24 mouse cellular contexts compared by ENCODE assay signal in the genomic region with DNA sequence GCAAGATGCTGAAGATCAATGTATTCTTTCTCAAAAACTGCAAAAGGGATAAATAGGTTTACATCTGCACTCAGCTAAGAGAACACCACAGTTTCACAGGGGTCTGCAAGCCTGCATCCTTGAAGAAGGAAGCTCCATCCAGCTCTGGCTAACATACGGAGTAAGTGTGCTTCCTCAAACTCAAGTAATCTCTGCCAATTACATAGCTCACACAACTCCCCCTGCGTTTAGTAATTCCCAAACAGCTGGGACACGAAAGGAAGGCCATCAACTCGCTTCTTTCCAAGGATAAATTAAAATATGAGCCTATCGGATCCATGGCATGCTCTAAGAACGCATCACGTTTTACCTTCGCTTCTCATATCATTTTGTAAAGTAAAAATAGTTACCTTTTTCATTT.
A peak's percentile ranks its signal among the peaks of the same experiment; 100 is the strongest.
DNase-seq lines count a peak whose midpoint lies in the region; ATAC-seq and TF ChIP-seq lines count a peak whose summit lies in the region.
"Had no signal": no experiment of that assay in that cellular context is flagged by ENCODE, and none has a peak within 500 bp of the region (broad histone marks: within the 10 kb centered on the region; RNA-seq: fewer than 3 reads in every experiment).

No protein-coding gene starts in this region.

- peak; percentile 16 for DNase-seq in embryonic facial prominence, embryonic 14.5 days (ENCODE audit: low spot score)
- DNase-seq in embryonic facial prominence, embryonic 10.5 days (ENCODE audit: low spot score) = no peak
- DNase-seq in heart, adult 2 months = peak; percentile 28 to 42
- DNase-seq in midbrain, embryonic 11.5 days (ENCODE audit: low spot score, missing footprints) = no peak
- peak; percentile 20 to 32 for DNase-seq in heart, postnatal 36 days
- no peak for DNase-seq in spleen, postnatal 36 days (ENCODE audit: low spot score in 2 of 2)
- DNase-seq: adrenal gland, postnatal 10 days; cerebellum, adult 9-11 months; thymus, adult 18-20 months; thymus, postnatal 4 days had no signal

- no peaks in the 10 kb centered on the region for H3K9me3 ChIP-seq in embryonic facial prominence, embryonic 14.5 days (ENCODE audit: control insufficient read depth, low read length)
- no peaks in the 10 kb centered on the region for H3K9me3 ChIP-seq in embryonic facial prominence, embryonic 10.5 days
- no peaks in the 10 kb centered on the region for H3K9me3 ChIP-seq in heart, embryonic 12.5 days (replicated peaks)
- H3K9me3 ChIP-seq in midbrain, embryonic 12.5 days = no peaks in the 10 kb centered on the region
- H3K9me3 ChIP-seq in midbrain, embryonic 11.5 days (ENCODE audit: control insufficient read depth, low read length) = no peaks in the 10 kb centered on the region
- H3K9me3 ChIP-seq: embryonic facial prominence, embryonic 15.5 days; limb, embryonic 13.5 days; lung, embryonic 15.5 days; midbrain, embryonic 13.5 days; neural tube, embryonic 13.5 days; stomach, embryonic 15.5 days had no signal

- H3K4me3 ChIP-seq in embryonic facial prominence, embryonic 14.5 days (ENCODE audit: low read depth, low read length) = no peak overlapping the region
- no peak overlapping the region for H3K4me3 ChIP-seq in embryonic facial prominence, embryonic 10.5 days
- no peak overlapping the region for H3K4me3 ChIP-seq in heart, adult 2 months
- H3K4me3 ChIP-seq in heart, embryonic 12.5 days = no peak overlapping the region
- H3K4me3 ChIP-seq in midbrain, embryonic 12.5 days = no peak overlapping the region
- no peak overlapping the region for H3K4me3 ChIP-seq in midbrain, embryonic 11.5 days (ENCODE audit: low read depth, low read length)
- H3K4me3 ChIP-seq: embryonic facial prominence, embryonic 15.5 days; limb, embryonic 13.5 days; lung, embryonic 15.5 days; midbrain, embryonic 13.5 days; neural tube, embryonic 13.5 days; stomach, embryonic 15.5 days had no signal

- H3K36me3 ChIP-seq in embryonic facial prominence, embryonic 14.5 days (ENCODE audit: control insufficient read depth, insufficient read depth, low read length) = no peaks in the 10 kb centered on the region
- no peaks in the 10 kb centered on the region for H3K36me3 ChIP-seq in embryonic facial prominence, embryonic 10.5 days (replicated peaks)
- no peaks in the 10 kb centered on the region for H3K36me3 ChIP-seq in heart, adult 2 months (ENCODE audit: control insufficient read depth, insufficient read depth, low read length)
- H3K36me3 ChIP-seq in heart, embryonic 12.5 days = no peaks in the 10 kb centered on the region
- H3K36me3 ChIP-seq in midbrain, embryonic 12.5 days = no peaks in the 10 kb centered on the region
- H3K36me3 ChIP-seq in midbrain, embryonic 11.5 days (ENCODE audit: control insufficient read depth, insufficient read depth, low read length) = no peaks in the 10 kb centered on the region
- H3K36me3 ChIP-seq: embryonic facial prominence, embryonic 15.5 days; limb, embryonic 13.5 days; lung, embryonic 15.5 days; midbrain, embryonic 13.5 days; neural tube, embryonic 13.5 days; stomach, embryonic 15.5 days had no signal

- H3K79me2 ChIP-seq in heart, adult 2 months (replicated peaks; ENCODE audit: control insufficient read depth, insufficient read depth, low read length) = no peaks in the 10 kb centered on the region

- H3K27me3 ChIP-seq in embryonic facial prominence, embryonic 14.5 days (replicated peaks; ENCODE audit: control insufficient read depth, insufficient read depth, low read length) = no peaks in the 10 kb centered on the region
- H3K27me3 ChIP-seq in embryonic facial prominence, embryonic 10.5 days (replicated peaks; ENCODE audit: low read depth, poor library complexity, severe bottlenecking) = no peaks in the 10 kb centered on the region
- no peaks in the 10 kb centered on the region for H3K27me3 ChIP-seq in heart, adult 2 months (ENCODE audit: control insufficient read depth, insufficient read depth, low read length)
- no peaks in the 10 kb centered on the region for H3K27me3 ChIP-seq in heart, embryonic 12.5 days (replicated peaks)
- no peaks in the 10 kb centered on the region for H3K27me3 ChIP-seq in midbrain, embryonic 12.5 days
- no peaks in the 10 kb centered on the region for H3K27me3 ChIP-seq in midbrain, embryonic 11.5 days (ENCODE audit: control insufficient read depth, insufficient read depth, low read length)
- H3K27me3 ChIP-seq: embryonic facial prominence, embryonic 15.5 days; limb, embryonic 13.5 days; lung, embryonic 15.5 days; midbrain, embryonic 13.5 days; neural tube, embryonic 13.5 days; Patski; stomach, embryonic 15.5 days had no signal

- no peak for TF ChIP-seq CTCF in heart, adult 2 months (IDR thresholded peaks at IDR 0.05)

- H3K4me2 ChIP-seq in embryonic facial prominence, embryonic 14.5 days (ENCODE audit: low read depth, low read length) = no peak overlapping the region
- no peak overlapping the region for H3K4me2 ChIP-seq in heart, embryonic 12.5 days
- H3K4me2 ChIP-seq in midbrain, embryonic 12.5 days (replicated peaks) = no peak overlapping the region
- no peak overlapping the region for H3K4me2 ChIP-seq in midbrain, embryonic 11.5 days
- H3K4me2 ChIP-seq: embryonic facial prominence, embryonic 15.5 days; limb, embryonic 13.5 days; lung, embryonic 15.5 days; midbrain, embryonic 13.5 days; neural tube, embryonic 13.5 days; stomach, embryonic 15.5 days had no signal

- TF ChIP-seq POLR2A in heart, adult 2 months (IDR thresholded peaks at IDR 0.05; ENCODE audit: insufficient read depth, low read depth, low read length) = no peak

- intact Hi-C loops in heart, adult 2 months (cut with DNase I) = no loop called here
- intact Hi-C loops in heart, postnatal 36 days (cut with DNase I) = no loop called here

- H3K27ac ChIP-seq in embryonic facial prominence, embryonic 14.5 days (replicated peaks; ENCODE audit: low read depth, low read length) = no peak overlapping the region
- no peak overlapping the region for H3K27ac ChIP-seq in embryonic facial prominence, embryonic 10.5 days (replicated peaks)
- peak overlapping the region; percentile 36; the same call in 1 of the 2 replicates for H3K27ac ChIP-seq in heart, adult 2 months
- no peak overlapping the region for H3K27ac ChIP-seq in heart, embryonic 12.5 days (ENCODE audit: poor library complexity, severe bottlenecking)
- H3K27ac ChIP-seq in midbrain, embryonic 12.5 days (replicated peaks) = peak overlapping the region; percentile 31; the same call in 1 of the 2 replicates
- no peak overlapping the region; the same call in 1 of the 2 replicates for H3K27ac ChIP-seq in midbrain, embryonic 11.5 days (ENCODE audit: low read depth, low read length)
- H3K27ac ChIP-seq: embryonic facial prominence, embryonic 15.5 days; limb, embryonic 13.5 days; liver, embryonic 14.5 days; lung, embryonic 15.5 days; macrophage; midbrain, embryonic 13.5 days; neural tube, embryonic 13.5 days; stomach, embryonic 15.5 days had no signal

- ATAC-seq in embryonic facial prominence, embryonic 14.5 days (ENCODE audit: low read depth) = no peak
- no peak for ATAC-seq in heart, embryonic 12.5 days (ENCODE audit: insufficient number of reproducible peaks, low FRiP score)
- no peak for ATAC-seq in midbrain, embryonic 12.5 days (ENCODE audit: low FRiP score, low read depth)
- no peak for ATAC-seq in midbrain, embryonic 11.5 days (ENCODE audit: low FRiP score)
- ATAC-seq: activated CD4-positive, CD25-positive, alpha-beta regulatory T cell, adult 4 months; CD4-positive, CD25-positive, alpha-beta regulatory T cell, adult 4 months; intestine, postnatal 0 days; midbrain, embryonic 13.5 days; Patski had no signal

- H3K9ac ChIP-seq in embryonic facial prominence, embryonic 14.5 days (ENCODE audit: low read depth, low read length) = no peak overlapping the region
- H3K9ac ChIP-seq in heart, adult 2 months (ENCODE audit: low read depth, low read length) = no peak overlapping the region
- no peak overlapping the region for H3K9ac ChIP-seq in heart, embryonic 12.5 days
- H3K9ac ChIP-seq in midbrain, embryonic 12.5 days (replicated peaks) = no peak overlapping the region
- H3K9ac ChIP-seq in midbrain, embryonic 11.5 days (ENCODE audit: low read length) = no peak overlapping the region
- H3K9ac ChIP-seq: embryonic facial prominence, embryonic 15.5 days; limb, embryonic 13.5 days; liver, embryonic 14.5 days; lung, embryonic 15.5 days; midbrain, embryonic 13.5 days; neural tube, embryonic 13.5 days; stomach, embryonic 15.5 days had no signal

- H3K4me1 ChIP-seq in embryonic facial prominence, embryonic 14.5 days (ENCODE audit: control insufficient read depth, insufficient read depth, low read length) = no peaks in the 10 kb centered on the region
- peaks cover 7% of the 10 kb centered on the region; the same call in 1 of the 2 replicates for H3K4me1 ChIP-seq in embryonic facial prominence, embryonic 10.5 days
- peaks cover 2% of the 10 kb centered on the region; the same call in 1 of the 2 replicates for H3K4me1 ChIP-seq in heart, adult 2 months (ENCODE audit: control insufficient read depth, insufficient read depth, low read length)
- H3K4me1 ChIP-seq in heart, embryonic 12.5 days (replicated peaks) = no peaks in the 10 kb centered on the region
- peaks cover 12% of the 10 kb centered on the region; the same call in 1 of the 2 replicates for H3K4me1 ChIP-seq in midbrain, embryonic 12.5 days
- peaks cover 7% of the 10 kb centered on the region for H3K4me1 ChIP-seq in midbrain, embryonic 11.5 days (ENCODE audit: control insufficient read depth, insufficient read depth, low read length)
- H3K4me1 ChIP-seq: embryonic facial prominence, embryonic 15.5 days; lung, embryonic 15.5 days; stomach, embryonic 15.5 days had no signal

- 65% methylated on average over 8 of the region's 8 CpGs for WGBS in embryonic facial prominence, embryonic 14.5 days
- WGBS in embryonic facial prominence, embryonic 10.5 days = 82% methylated on average over 8 of the region's 8 CpGs
- WGBS in heart, adult 2 months = 72% methylated on average over 8 of the region's 8 CpGs
- WGBS in heart, embryonic 12.5 days = 84% methylated on average over 8 of the region's 8 CpGs
- WGBS in midbrain, embryonic 12.5 days = 67% methylated on average over 8 of the region's 8 CpGs
- 71% methylated on average over 8 of the region's 8 CpGs for WGBS in midbrain, embryonic 11.5 days

- no peak for TF ChIP-seq EP300 in heart, adult 2 months (IDR thresholded peaks at IDR 0.05; ENCODE audit: insufficient read depth, low read depth, low read length)

Comparison
In these comparisons a context has a peak if more than half of its experiments do, and no peak if none do; other contexts are left out.
1. DNase-seq: peak in embryonic facial prominence, embryonic 14.5 days (single experiment), heart, adult 2 months (2 of 2) and heart, postnatal 36 days (2 of 2); none in embryonic facial prominence, embryonic 10.5 days (single experiment), midbrain, embryonic 11.5 days (single experiment) and spleen, postnatal 36 days (0 of 2).
2. H3K27ac ChIP-seq: peak in heart, adult 2 months (single experiment) and midbrain, embryonic 12.5 days (single experiment); none in embryonic facial prominence, embryonic 14.5 days (single experiment), embryonic facial prominence, embryonic 10.5 days (single experiment), heart, embryonic 12.5 days (single experiment) and midbrain, embryonic 11.5 days (single experiment).